Mouse (Mus musculus) CD4-positive, CD25-positive, alpha-beta regulatory T cell, adult 2 months (primary cell): ENCODE measurements around the gene Tango2.

Experiments
- DNase-seq: peaks from one replicate; pipeline ENCODE4 v3.0.0-alpha.2; 2012; ENCODE audit warnings: low read depth, low spot score

Gene Tango2

GRCm38 (mm10) chr16:18253866-18254265 is 94.0 kb downstream of the Tango2 start:
- DNase-seq = no peak

GRCm38 (mm10) chr16:18252736-18253135 is 95.2 kb downstream of the Tango2 start:
- DNase-seq = no peak

- DNase-seq = no peak
Observed at GRCm38 (mm10) chr16:18250828-18251790, 96.8 kb downstream of the Tango2 start.
